Mouse (Mus musculus) A20 (cell line): ENCODE measurements around the gene Tert.
A peak's percentile ranks its signal among the peaks of the same experiment; 100 is the strongest.

ENCODE experiments used
- DNase-seq: peaks from one replicate; pipeline ENCODE4 v3.0.0-alpha.2; 2011; ENCODE audit warnings: low read depth, low spot score

Tert gene

DNA sequence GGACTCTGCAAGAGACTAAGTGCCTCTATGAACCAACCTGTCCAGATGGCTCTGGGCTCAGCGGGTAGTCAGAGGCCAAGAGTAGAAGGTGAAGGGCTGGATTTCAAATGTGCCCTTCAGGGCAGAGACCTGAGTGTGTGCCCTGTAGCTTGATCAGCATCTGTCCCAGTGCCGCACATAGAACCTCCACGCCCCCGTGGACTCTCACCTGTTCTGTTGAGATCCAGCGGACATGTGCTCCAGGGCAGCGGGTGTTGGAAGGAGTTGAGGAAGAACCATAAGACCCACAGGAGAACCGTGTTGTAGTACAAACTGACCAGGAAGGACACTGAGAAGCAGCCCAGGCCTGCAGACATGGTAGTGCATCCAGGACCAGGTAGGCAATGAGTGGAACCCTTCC lies 48.5 kb downstream of the Tert start:
- DNase-seq: no peak

DNA sequence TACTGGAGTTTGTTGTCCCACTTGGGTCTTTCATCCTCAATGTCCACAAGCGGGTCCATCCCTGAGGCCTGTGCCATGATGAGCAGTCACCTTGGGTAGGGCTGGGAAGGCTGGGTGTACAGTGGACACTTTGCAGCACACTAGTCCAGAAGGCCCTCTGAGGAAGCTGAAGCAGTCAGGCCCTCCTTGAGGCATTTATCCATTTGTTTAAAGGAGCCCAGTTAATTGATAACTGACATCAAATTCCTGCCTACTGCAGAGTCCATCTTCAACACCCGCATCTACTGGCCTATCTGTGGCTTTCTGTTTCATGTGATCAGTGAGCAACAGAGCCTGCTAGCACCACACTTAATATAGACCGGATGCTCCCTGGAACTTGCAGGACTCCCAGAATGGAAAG lies 51.1 kb downstream of the Tert start, which contains the start of gene Slc6a18:
Gene Slc6a18, minus strand, starts transcription at position 171 of the 400 bp plus-strand sequence.
- DNase-seq: no peak

DNA sequence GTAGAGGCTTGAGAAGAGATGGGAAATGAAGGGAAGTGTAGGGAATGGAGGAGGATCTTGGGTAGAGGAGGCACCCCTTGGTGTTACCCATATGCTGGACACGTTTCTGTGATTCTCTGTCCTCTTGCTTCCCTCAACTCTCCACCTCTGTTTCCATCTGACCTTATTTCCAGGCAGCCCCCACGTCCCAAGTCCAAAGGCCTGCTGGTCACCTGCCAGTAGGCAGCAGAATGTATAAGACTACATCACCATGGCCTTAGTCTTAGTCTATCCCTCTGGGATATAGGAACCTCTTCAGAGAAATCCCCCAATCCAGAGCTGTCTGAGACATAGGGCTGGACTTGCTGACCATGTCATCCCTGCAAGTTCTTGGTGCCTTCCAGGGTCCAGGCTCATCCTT lies 52.6 kb downstream of the Tert start:
- no peak for DNase-seq

DNA sequence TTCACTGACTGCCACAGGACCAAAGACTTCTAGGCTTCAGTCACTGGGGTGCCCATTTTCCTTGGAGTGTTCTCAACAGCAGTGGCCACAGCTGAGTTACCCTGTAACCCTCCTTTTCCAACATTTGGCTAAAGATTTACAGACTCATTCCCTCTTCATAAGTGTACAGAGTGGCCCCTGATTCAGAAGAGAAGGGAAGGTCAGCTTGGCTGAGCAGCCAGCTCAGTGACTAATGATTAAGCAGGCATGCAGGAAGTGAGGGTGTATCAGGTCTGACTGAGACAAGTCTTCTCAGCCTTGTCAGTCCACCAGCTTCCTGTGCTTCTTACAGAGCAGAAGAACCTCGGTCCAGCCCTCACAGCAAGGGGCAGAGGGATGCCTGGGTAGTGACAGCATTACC lies 53.7 kb downstream of the Tert start:
- DNase-seq: no peak

DNA sequence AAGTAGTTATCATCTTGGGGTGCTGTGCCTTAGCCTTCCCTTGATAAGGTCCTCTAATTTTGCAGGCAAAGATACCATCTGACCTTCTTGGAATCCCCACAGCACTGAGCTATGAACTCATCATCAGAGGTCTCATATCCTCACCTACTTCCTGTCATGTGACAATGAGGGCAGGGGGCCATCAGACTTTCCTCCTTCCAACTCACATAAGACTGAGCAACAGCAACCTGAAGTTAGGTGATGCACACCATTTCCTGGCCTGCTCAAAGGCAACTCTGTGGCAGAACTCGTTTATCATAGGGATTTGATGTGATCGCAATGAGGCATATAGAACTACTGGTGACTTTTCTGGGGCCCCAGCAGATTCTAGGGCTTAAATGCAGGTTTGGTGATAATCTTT lies 55.5 kb downstream of the Tert start:
- DNase-seq: no peak

DNA sequence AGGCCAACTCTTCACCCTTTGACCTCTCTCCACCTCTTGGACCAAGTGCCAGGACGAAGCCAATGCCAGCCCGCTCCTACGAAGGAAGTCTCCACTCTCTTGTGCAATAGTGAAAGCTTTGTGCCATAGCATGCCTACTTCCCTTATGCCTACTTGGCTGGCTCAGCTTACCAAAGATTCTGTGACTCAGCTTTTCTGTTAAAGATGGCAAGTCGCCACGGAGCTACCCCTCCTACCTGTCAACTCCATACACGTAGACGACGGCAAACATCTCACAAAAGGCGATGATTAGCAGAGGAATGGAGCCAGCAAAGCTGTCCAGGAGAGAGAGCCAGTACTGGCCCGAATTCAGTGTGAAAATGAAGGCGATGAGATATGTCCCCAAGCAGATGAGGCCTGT lies 57.0 kb downstream of the Tert start:
- DNase-seq: no peak

DNA sequence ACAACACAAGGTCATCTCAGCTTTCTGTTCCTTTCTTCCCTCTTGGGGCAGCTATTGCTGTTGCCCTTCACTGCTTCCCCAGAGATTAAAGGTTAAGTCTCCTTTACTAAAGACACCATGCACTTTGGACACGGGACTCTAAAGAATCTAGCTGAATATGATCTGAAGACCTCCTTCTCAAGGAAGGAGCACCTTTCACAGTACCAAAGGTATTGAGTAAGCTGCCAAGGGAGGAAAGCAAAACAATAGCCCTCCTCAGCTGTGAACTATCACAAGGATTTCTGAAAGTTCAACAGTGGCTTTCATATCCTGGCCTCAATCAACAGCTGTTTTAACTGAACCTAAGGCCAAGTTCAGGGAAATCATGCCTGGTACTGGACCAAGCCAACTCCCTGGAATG lies 57.7 kb downstream of the Tert start:
- no peak for DNase-seq

DNA sequence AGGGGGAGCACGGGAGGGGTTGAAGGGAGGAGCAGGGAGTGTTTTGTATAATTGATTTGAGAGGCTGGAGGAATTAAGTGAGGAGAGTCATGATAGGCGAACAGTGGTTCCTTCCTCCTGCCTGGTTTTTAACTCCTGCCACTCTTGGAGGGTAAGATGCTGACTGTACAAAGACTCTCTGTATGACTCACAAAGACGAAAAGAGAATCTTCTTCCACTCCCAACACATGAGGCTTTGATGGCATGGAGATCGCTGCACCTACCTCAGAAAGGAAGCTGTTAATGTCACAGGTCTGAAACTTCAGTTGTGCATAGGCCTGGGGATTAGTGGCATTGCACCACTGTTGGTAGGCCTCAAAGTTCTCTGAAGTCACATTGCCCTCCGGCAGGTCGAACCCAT lies 58.8 kb downstream of the Tert start:
- no peak for DNase-seq

DNA sequence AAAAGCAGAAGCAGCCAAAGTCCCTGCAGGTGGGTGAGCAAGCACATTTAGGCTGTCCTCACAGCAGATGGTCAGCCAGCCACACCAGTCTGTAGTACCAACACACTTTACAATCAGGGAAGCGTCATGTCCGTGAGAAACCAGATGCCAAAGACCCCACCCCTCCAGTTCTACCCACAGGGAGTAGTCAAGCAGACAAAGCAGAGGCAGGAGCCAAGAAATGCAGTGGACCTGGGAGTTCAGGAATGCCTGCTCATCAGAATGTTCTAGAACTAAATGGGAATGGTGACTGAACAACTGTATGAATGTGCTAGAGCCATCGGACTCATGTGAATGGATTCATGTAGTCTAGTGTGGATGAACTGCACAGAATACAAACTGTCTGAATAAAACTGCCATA lies 60.9 kb downstream of the Tert start:
- no peak for DNase-seq

DNA sequence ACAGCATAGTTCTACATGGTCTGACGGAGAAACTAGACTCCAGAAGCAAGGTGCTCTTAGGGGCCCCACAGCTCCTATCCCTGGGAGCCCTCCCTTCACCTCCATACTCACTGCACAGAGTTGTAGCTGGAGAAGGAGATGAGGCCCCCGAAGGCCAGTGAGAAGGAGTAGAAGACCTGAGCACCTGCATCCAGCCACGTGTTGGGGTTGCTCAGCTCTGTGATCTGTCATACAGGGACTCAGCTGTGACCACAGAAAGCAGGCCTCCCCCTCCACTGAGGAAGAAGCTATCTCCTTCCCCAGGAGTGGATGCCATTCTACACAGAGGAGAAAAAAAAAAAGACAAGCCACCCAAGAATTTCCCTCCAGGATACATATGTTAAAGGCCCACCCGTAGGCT lies 62.2 kb downstream of the Tert start:
- DNase-seq: no peak

DNA sequence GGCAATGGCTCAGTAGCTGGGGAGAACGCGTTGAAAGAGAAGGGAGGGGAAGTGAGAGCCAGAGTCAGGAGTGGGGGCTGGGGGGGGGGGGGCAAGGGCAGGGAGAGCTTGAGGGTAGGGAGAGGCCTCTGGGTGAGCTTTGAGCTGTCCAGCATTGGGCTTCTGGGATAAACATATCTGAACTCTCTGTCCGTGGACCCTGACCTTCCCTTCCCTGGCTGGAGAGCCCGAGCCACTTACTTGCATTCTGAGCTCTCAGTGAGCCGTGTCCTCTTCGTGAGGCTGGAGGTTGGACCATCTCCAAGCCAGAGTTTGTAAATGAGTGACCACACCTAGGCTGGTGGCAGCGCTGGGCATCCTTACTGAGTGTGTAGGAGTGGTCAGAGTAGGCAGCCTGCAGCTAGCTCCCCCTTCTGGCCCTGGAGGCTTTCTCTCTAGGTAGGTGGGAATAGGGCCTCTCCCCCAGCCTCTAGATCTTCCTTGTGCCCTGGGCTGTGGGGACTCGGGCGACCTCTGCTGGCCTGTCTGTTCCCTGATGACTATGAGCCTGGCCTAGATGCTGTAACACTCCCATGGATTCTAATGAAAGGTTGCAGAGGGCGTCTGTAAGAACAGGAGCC lies 65.6 kb downstream of the Tert start:
- DNase-seq: peak; percentile 83

DNA sequence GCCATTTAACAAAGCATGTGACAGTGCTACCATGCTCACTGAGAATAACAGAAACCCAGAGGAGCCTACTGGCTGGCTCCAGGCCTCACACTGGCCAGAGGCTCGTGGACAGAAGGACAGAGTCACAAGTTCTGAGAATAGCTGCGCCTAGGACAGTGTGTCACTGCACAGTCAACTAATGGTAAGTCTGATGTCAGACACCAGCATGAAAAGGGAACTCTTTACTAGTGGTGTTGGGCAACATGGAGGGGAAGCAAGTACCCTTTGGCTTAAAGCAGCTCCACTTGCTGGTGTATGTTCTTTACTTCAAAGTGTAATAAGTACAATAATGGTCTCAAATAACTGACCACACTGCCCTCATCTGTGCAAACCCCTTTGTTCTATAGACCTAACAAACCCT lies 66.6 kb downstream of the Tert start:
- no peak for DNase-seq

DNA sequence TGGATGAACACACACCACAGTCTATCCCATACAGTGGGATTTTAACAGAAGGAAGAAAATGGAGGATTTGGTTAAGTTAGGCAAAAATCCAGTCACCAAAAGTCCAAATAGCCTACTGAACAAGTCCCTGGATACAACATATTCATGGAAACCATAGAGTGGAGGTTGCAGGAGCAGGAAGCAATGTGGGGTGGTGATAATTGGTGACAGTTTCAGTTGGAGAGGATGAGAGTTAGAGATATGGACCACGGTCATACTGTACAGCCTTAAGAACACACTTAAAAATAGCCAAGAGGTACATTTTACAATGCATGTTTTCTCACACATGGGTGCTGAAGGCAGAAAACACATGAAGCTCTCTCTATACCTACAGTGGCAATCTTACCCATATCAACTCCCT lies 68.3 kb downstream of the Tert start:
- DNase-seq: no peak

DNA sequence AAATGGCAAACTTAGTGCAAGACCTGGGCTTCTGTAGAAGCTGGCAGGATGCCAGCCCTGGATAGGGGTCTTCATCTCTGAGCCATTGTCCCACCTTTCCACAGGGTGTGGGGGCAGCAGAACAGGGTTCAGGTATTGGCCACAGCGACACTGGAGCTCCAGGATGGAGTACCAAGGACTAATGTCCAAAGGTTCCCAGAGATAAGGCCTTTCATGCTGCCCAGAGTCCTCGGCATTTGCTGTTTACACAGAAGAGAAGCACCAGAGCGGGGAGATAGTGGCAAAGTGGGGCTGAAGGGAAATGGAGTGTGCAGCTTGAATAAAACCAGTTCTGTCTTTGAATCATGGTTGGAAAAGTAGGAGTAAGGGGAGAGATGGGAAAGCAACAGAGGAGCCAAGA lies 69.8 kb downstream of the Tert start:
- DNase-seq: no peak
